Mouse (Mus musculus): Measurements from ENCODE around the gene Gm21188. TPM values are rescaled to one million over a fixed set of nuclear protein-coding genes. Genes with fewer than 3 reads are reported as not detected.
"Not testable (repeated sequence)": the region's sequence is repeated elsewhere in the genome, so short reads cannot be mapped to it uniquely, and the experiment has no call there.

Gm21188 gene
- polyA plus RNA-seq (2015; fragmentation: Nextera tagmentation; extraction: Ambion mirVana) = not detected in 2 replicates

- not testable (repeated sequence) for H3K27me3 ChIP-seq (ENCODE audit: control insufficient read depth, insufficient read depth, low read length); H3K36me3 ChIP-seq (ENCODE audit: control insufficient read depth, insufficient read depth, low read length); H3K27ac ChIP-seq (replicated peaks); H3K9me3 ChIP-seq (ENCODE audit: control insufficient read depth, low read length); H3K9ac ChIP-seq (ENCODE audit: low read length); DNase-seq (ENCODE audit: low spot score); ATAC-seq (ENCODE audit: low FRiP score, low TSS enrichment); H3K4me2 ChIP-seq (replicated peaks; ENCODE audit: low read depth); H3K4me3 ChIP-seq (ENCODE audit: low read depth, low read length); H3K4me1 ChIP-seq (replicated peaks; ENCODE audit: control insufficient read depth, insufficient read depth)
These were observed at the start of gene Gm21188 for GRCm38 (mm10) chr13:120052085-120052484. Gene Gm21188 (minus strand): TSS chr13:120052194.

- ATAC-seq (ENCODE audit: low FRiP score, low TSS enrichment); H3K4me3 ChIP-seq (ENCODE audit: low read depth, low read length); DNase-seq (ENCODE audit: low spot score); H3K9ac ChIP-seq (ENCODE audit: low read length); H3K27ac ChIP-seq (replicated peaks); H3K4me1 ChIP-seq (replicated peaks; ENCODE audit: control insufficient read depth, insufficient read depth); H3K27me3 ChIP-seq (ENCODE audit: control insufficient read depth, insufficient read depth, low read length); H3K36me3 ChIP-seq (ENCODE audit: control insufficient read depth, insufficient read depth, low read length); H3K9me3 ChIP-seq (ENCODE audit: control insufficient read depth, low read length); H3K4me2 ChIP-seq (replicated peaks; ENCODE audit: low read depth): not testable (repeated sequence)
- no CpG with 5 or more reads among the region's 5 CpGs for WGBS
These were observed 47.3 kb upstream of the Gm21188 start for GRCm38 (mm10) chr13:120099327-120099726.

GRCm38 (mm10) chr13:120096938-120097256, 44.9 kb upstream of the Gm21188 start:
- not testable (repeated sequence) for H3K4me2 ChIP-seq (replicated peaks; ENCODE audit: low read depth); H3K36me3 ChIP-seq (ENCODE audit: control insufficient read depth, insufficient read depth, low read length); H3K4me1 ChIP-seq (replicated peaks; ENCODE audit: control insufficient read depth, insufficient read depth); H3K9me3 ChIP-seq (ENCODE audit: control insufficient read depth, low read length); DNase-seq (ENCODE audit: low spot score); H3K9ac ChIP-seq (ENCODE audit: low read length); H3K27me3 ChIP-seq (ENCODE audit: control insufficient read depth, insufficient read depth, low read length); H3K27ac ChIP-seq (replicated peaks); H3K4me3 ChIP-seq (ENCODE audit: low read depth, low read length)
- 3% methylated on average over 4 of the region's 13 CpGs for WGBS
- ATAC-seq (ENCODE audit: low FRiP score, low TSS enrichment) = 0 out of 2 replicates have a peak, but pooled peaks have one; percentile 35

- not testable (repeated sequence) for H3K9me3 ChIP-seq (ENCODE audit: control insufficient read depth, low read length); H3K4me1 ChIP-seq (replicated peaks; ENCODE audit: control insufficient read depth, insufficient read depth); H3K27ac ChIP-seq (replicated peaks); H3K36me3 ChIP-seq (ENCODE audit: control insufficient read depth, insufficient read depth, low read length); H3K4me2 ChIP-seq (replicated peaks; ENCODE audit: low read depth); H3K27me3 ChIP-seq (ENCODE audit: control insufficient read depth, insufficient read depth, low read length); H3K9ac ChIP-seq (ENCODE audit: low read length)
- ATAC-seq (ENCODE audit: low FRiP score, low TSS enrichment) (0 out of 2 replicates have a peak, but pooled peaks have one; percentile 59), DNase-seq (ENCODE audit: low spot score) (peak; percentile 29)
- WGBS = 0% methylated on average over 20 of the region's 38 CpGs
- H3K4me3 ChIP-seq (ENCODE audit: low read depth, low read length) = peak overlapping the region; percentile 20; the same call in 1 of the 2 replicates
These were observed 44.4 kb upstream of the Gm21188 start for GRCm38 (mm10) chr13:120096241-120096937.

- H3K4me2 ChIP-seq (replicated peaks; ENCODE audit: low read depth); H3K9ac ChIP-seq (ENCODE audit: low read length); H3K4me3 ChIP-seq (ENCODE audit: low read depth, low read length); H3K36me3 ChIP-seq (ENCODE audit: control insufficient read depth, insufficient read depth, low read length); DNase-seq (ENCODE audit: low spot score); H3K27me3 ChIP-seq (ENCODE audit: control insufficient read depth, insufficient read depth, low read length); H3K27ac ChIP-seq (replicated peaks); ATAC-seq (ENCODE audit: low FRiP score, low TSS enrichment); H3K9me3 ChIP-seq (ENCODE audit: control insufficient read depth, low read length); H3K4me1 ChIP-seq (replicated peaks; ENCODE audit: control insufficient read depth, insufficient read depth): not testable (repeated sequence)
- no CpG with 5 or more reads among the region's 13 CpGs for WGBS
These were observed 41.0 kb upstream of the Gm21188 start for GRCm38 (mm10) chr13:120092950-120093349.

- ATAC-seq (ENCODE audit: low FRiP score, low TSS enrichment); H3K27me3 ChIP-seq (ENCODE audit: control insufficient read depth, insufficient read depth, low read length); H3K9me3 ChIP-seq (ENCODE audit: control insufficient read depth, low read length); H3K4me3 ChIP-seq (ENCODE audit: low read depth, low read length); H3K4me2 ChIP-seq (replicated peaks; ENCODE audit: low read depth); DNase-seq (ENCODE audit: low spot score); H3K9ac ChIP-seq (ENCODE audit: low read length); H3K27ac ChIP-seq (replicated peaks); H3K4me1 ChIP-seq (replicated peaks; ENCODE audit: control insufficient read depth, insufficient read depth); H3K36me3 ChIP-seq (ENCODE audit: control insufficient read depth, insufficient read depth, low read length): not testable (repeated sequence)
- no CpG with 5 or more reads among the region's 1 CpGs for WGBS
These were observed 27.6 kb upstream of the Gm21188 start for GRCm38 (mm10) chr13:120079644-120080043.

- no CpG with 5 or more reads among the region's 13 CpGs for WGBS
- H3K9me3 ChIP-seq (ENCODE audit: control insufficient read depth, low read length); H3K27ac ChIP-seq (replicated peaks); H3K9ac ChIP-seq (ENCODE audit: low read length); ATAC-seq (ENCODE audit: low FRiP score, low TSS enrichment); H3K27me3 ChIP-seq (ENCODE audit: control insufficient read depth, insufficient read depth, low read length); H3K4me3 ChIP-seq (ENCODE audit: low read depth, low read length); H3K36me3 ChIP-seq (ENCODE audit: control insufficient read depth, insufficient read depth, low read length); H3K4me1 ChIP-seq (replicated peaks; ENCODE audit: control insufficient read depth, insufficient read depth); DNase-seq (ENCODE audit: low spot score); H3K4me2 ChIP-seq (replicated peaks; ENCODE audit: low read depth): not testable (repeated sequence)
These were observed 18.9 kb upstream of the Gm21188 start for GRCm38 (mm10) chr13:120070878-120071277.

- not testable (repeated sequence) for H3K4me1 ChIP-seq (replicated peaks; ENCODE audit: control insufficient read depth, insufficient read depth); DNase-seq (ENCODE audit: low spot score); H3K9ac ChIP-seq (ENCODE audit: low read length); H3K4me3 ChIP-seq (ENCODE audit: low read depth, low read length); H3K4me2 ChIP-seq (replicated peaks; ENCODE audit: low read depth); H3K27me3 ChIP-seq (ENCODE audit: control insufficient read depth, insufficient read depth, low read length); H3K27ac ChIP-seq (replicated peaks); ATAC-seq (ENCODE audit: low FRiP score, low TSS enrichment); H3K9me3 ChIP-seq (ENCODE audit: control insufficient read depth, low read length); H3K36me3 ChIP-seq (ENCODE audit: control insufficient read depth, insufficient read depth, low read length)
- no CpG with 5 or more reads among the region's 12 CpGs for WGBS
These were observed 18.1 kb upstream of the Gm21188 start for GRCm38 (mm10) chr13:120070012-120070598.

- not testable (repeated sequence) for H3K4me3 ChIP-seq (ENCODE audit: low read depth, low read length); H3K27ac ChIP-seq (replicated peaks); H3K9ac ChIP-seq (ENCODE audit: low read length); ATAC-seq (ENCODE audit: low FRiP score, low TSS enrichment); H3K9me3 ChIP-seq (ENCODE audit: control insufficient read depth, low read length); H3K27me3 ChIP-seq (ENCODE audit: control insufficient read depth, insufficient read depth, low read length); H3K4me2 ChIP-seq (replicated peaks; ENCODE audit: low read depth); DNase-seq (ENCODE audit: low spot score); H3K36me3 ChIP-seq (ENCODE audit: control insufficient read depth, insufficient read depth, low read length); H3K4me1 ChIP-seq (replicated peaks; ENCODE audit: control insufficient read depth, insufficient read depth)
- no CpG with 5 or more reads among the region's 22 CpGs for WGBS
These were observed 11.6 kb upstream of the Gm21188 start for GRCm38 (mm10) chr13:120063439-120064089.
